Mouse (Mus musculus) olfactory bulb, adult 2 months (tissue): ENCODE data around the gene Hectd1.

ENCODE experiments used
- CTCF ChIP-seq: fragments of 200-500 bp; IDR thresholded peaks from 2 replicates; pipeline ENCODE4 v1.5.1; 2012; ENCODE audit warnings: low read depth, mild to moderate bottlenecking, low read length, moderate library complexity; ENCODE audit not compliant: insufficient read depth
- POLR2A ChIP-seq: fragments of 200-500 bp; IDR thresholded peaks from 2 replicates; pipeline ENCODE4 v1.6.1; 2012; ENCODE audit warnings: mild to moderate bottlenecking, low read depth, low read length, moderate library complexity; ENCODE audit not compliant: insufficient read depth

DNA sequence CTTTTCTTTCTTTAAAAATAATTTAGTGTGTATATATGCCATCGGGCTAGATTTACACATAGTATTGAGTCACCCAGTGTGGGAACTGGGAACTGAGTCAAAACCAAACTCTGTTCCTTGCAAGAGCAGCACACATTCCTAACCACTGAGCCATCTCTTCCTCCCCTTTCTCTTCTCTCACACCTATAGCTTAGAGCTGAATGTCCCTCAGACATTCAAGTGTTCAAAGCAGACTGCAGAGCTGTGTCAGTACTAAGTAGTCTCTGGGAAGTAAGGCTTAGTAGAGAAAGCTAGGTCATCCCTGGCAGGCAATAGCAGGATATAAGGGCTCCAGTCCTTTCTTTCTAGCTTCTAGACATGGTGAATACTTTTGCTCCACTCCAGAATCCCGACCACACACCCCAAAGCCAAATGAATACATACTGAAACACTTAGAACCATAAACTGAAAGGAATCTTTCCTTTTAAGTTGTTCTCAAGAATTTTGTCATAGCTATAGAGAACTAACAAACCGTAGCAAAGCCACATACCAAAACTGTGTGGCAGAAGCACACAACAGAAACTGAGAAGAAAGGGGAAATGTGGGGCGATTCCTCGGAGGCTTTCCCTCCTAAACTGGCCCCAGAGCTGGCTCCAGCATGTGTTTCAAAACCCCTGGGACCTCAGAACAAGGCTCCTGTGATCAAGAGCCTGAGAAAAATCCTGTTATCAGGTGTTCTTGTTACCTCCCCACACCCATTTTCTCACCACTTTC, 17.8 kb downstream of the Hectd1 start:
- no peak for TF ChIP-seq POLR2A
- no peak for TF ChIP-seq CTCF
